Mouse (Mus musculus): ENCODE measurements around the gene Gpa33.

GRCm38 (mm10) chr1:166137244-166137938, 7.4 kb downstream of the Gpa33 start:
- no peak for TF ChIP-seq CTCF (IDR thresholded peaks at IDR 0.05; ENCODE audit: borderline replicate concordance, extremely low read depth, insufficient read depth, insufficient read length)
- TF ChIP-seq POLR2A (IDR thresholded peaks at IDR 0.05; ENCODE audit: borderline replicate concordance, extremely low read depth, insufficient read depth, insufficient read length, poor library complexity, severe bottlenecking): no peak
